Mouse (Mus musculus): Measurements from ENCODE around the gene Abhd16a.

Abhd16a gene

DNA sequence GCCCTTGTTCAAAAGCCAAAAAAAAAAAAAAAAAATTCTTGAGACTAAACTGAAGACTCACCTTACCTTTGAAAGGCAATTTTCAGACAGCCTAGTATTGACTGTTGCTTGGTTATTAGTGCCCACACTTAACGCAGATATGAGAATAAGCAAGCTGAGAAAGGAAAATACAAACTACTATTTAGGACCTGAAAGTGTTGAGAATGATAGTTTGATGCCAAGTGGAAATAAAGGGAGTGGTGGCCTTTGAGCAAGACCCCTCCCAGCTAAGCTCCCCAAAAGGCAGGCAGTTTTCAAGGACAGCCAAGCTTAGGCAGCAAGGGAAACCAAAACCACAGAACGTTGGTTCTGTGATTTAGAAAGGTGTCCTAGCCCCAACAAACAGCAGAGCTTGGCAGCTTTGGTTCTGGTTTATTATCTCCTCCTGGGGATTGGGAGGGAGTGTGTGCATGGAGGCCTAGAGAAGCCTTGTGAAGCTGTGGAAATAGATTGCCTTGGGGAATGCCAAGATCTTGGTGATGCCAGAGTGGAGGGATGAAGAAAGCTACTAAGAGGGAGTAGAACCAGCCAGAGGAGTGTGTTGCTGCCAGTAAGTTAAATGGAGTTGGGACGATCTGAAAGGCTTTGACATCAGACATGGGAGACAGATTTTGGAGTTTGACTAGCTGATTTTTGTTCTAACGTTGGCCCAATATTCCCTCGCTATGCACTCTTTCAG lies 59.0 kb downstream of the Abhd16a start:
- DNase-seq (ENCODE audit: low read depth): peak; percentile 32

DNA sequence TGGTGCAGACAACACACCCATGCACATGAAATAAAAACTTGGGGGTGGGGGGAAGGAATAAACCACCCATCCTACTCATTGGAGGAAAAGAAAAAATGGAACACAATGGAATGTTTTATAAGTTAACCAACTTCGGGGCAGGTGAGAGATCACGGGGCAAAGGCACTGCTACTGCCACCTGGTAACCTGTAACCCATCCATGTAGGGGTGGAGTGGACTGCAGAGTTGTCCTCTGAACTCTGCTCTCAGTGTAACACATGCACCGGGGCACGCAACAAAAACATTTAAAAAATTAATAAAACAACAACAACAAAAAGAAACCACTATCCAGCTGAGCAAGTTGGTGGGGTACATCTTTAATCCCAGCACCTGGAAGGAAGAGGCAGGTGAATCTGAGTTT lies 63.1 kb downstream of the Abhd16a start:
- DNase-seq (ENCODE audit: low read depth): no peak

Measured in 416B (cell line).